Mouse (Mus musculus) embryonic facial prominence, embryonic 14.5 days (tissue): ENCODE results near the gene Sspo. TPM values are rescaled to one million over a fixed set of nuclear protein-coding genes. Genes with fewer than 3 reads are reported as not detected.
A peak's percentile ranks its signal among the peaks of the same experiment; 100 is the strongest.

Source experiments
- ATAC-seq: fragments of 200-750 bp; cut with Nextera tagmentation; 2 replicates; pipeline ENCODE4 v1.8.0; 2017; ENCODE audit warnings: low read depth, moderate number of reproducible peaks, moderate TSS enrichment
- DNase-seq: peaks from one replicate; pipeline ENCODE4 v3.0.0-alpha.2; 2015; ENCODE audit warnings: low spot score
- H3K27ac ChIP-seq: fragments of 300-500 bp; sonication (generic); replicated peaks from 2 replicates; pipeline ENCODE4 v1.5.1; 2014; ENCODE audit warnings: low read depth, mild to moderate bottlenecking, low read length, moderate library complexity
- H3K27me3 ChIP-seq: fragments of 300-500 bp; sonication (generic); replicated peaks from 2 replicates; pipeline ENCODE4 v1.6.1; 2014; ENCODE audit warnings: low read length; ENCODE audit not compliant: control insufficient read depth, insufficient read depth
- H3K36me3 ChIP-seq: fragments of 300-500 bp; sonication (generic); 2 replicates; pipeline ENCODE4 v1.6.1; 2014; ENCODE audit warnings: low read length, mixed read lengths; ENCODE audit not compliant: control insufficient read depth, insufficient read depth
- H3K4me1 ChIP-seq: fragments of 300-500 bp; sonication (generic); 2 replicates; pipeline ENCODE4 v1.6.1; 2014; ENCODE audit warnings: antibody characterized with exemption, low read length; ENCODE audit not compliant: control insufficient read depth, insufficient read depth
- H3K4me2 ChIP-seq: fragments of 300-500 bp; sonication (generic); 2 replicates; pipeline ENCODE4 v1.6.1; 2014; ENCODE audit warnings: low read depth, mild to moderate bottlenecking, low read length, moderate library complexity, mixed read lengths
- H3K4me3 ChIP-seq: fragments of 300-500 bp; sonication (generic); 2 replicates; pipeline ENCODE4 v1.5.1; 2014; ENCODE audit warnings: low read depth, mild to moderate bottlenecking, low read length
- H3K9ac ChIP-seq: fragments of 300-500 bp; sonication (generic); 2 replicates; pipeline ENCODE4 v1.6.1; 2014; ENCODE audit warnings: low read depth, mild to moderate bottlenecking, low read length, moderate library complexity, mixed read lengths
- H3K9me3 ChIP-seq: fragments of 300-500 bp; sonication (generic); 2 replicates; pipeline ENCODE4 v1.6.1; 2016; ENCODE audit warnings: low read length; ENCODE audit not compliant: control insufficient read depth
- WGBS: fragments of 180-500 bp; shearing (Covaris S2); extraction: QIAGEN DNeasy Blood & Tissue Kit; methylation state at CpG from one replicate; pipeline ENCODE4 v1.1.7; 2014; 5-methylcytosine and 5-hydroxymethylcytosine counted together
- polyA plus RNA-seq: library from polyadenylated mRNA; unstranded; fragments of >200 nt; fragmentation: Nextera tagmentation; extraction: Ambion mirVana; gene quantifications from 2 replicates; pipeline ENCODE4 v1.2.1, GENCODE M21; 2014

Sspo gene
- polyA plus RNA-seq, 1 experiment from 2014 or later: 1.1 TPM

DNA sequence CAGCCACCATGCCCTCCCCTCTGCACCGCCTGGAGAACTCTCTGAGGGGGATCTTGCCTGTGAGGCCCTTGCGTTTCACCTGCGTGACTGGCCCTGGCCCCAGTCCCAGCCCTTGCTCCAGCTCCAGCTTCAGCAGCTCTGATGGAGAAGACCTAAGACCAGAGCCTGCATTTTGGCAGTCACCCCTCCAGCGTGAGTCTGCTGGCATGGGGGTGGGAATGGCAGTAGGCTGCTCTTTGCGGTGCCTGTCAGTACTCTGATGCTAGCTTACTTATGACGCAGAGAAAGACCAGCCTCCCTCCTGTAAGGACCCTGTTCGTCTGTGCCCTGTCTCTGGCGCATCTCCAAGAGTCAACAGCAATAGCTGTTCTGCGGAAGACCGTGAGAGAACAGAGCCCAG, 34.9 kb upstream of the Sspo start:
- WGBS: 88% methylated on average over 10 of the region's 10 CpGs
- no peak for DNase-seq
- ATAC-seq: no peak

GRCm38 (mm10) chr6:48414886-48415285, 33.1 kb upstream of the Sspo start:
- WGBS: 86% methylated on average over 1 of the region's 1 CpGs
- H3K4me3 ChIP-seq: no peak overlapping the region
- H3K27ac ChIP-seq: no peak overlapping the region
- H3K36me3 ChIP-seq: peaks cover 81% of the 10 kb centered on the region
- no peak overlapping the region for H3K9ac ChIP-seq
- DNase-seq (no peak), ATAC-seq (no peak)
- H3K9me3 ChIP-seq: no peaks in the 10 kb centered on the region
- no peaks in the 10 kb centered on the region for H3K4me1 ChIP-seq
- no peaks in the 10 kb centered on the region for H3K27me3 ChIP-seq
- H3K4me2 ChIP-seq: no peak overlapping the region

More for the DNA sequence above, 34.9 kb upstream of the Sspo start:
- H3K4me3 ChIP-seq: no peak overlapping the region
- H3K27ac ChIP-seq: no peak overlapping the region
- no peak overlapping the region for H3K9ac ChIP-seq
- H3K27me3 ChIP-seq: no peaks in the 10 kb centered on the region
- H3K36me3 ChIP-seq: peaks cover 99% of the 10 kb centered on the region
- no peaks in the 10 kb centered on the region for H3K9me3 ChIP-seq
- no peak overlapping the region for H3K4me2 ChIP-seq
- H3K4me1 ChIP-seq: no peaks in the 10 kb centered on the region

GRCm38 (mm10) chr6:48415636-48416035, 32.4 kb upstream of the Sspo start:
- no peak overlapping the region for H3K4me2 ChIP-seq
- H3K27me3 ChIP-seq: no peaks in the 10 kb centered on the region
- WGBS: 97% methylated on average over 6 of the region's 7 CpGs
- H3K36me3 ChIP-seq: peaks cover 74% of the 10 kb centered on the region
- H3K4me3 ChIP-seq: no peak overlapping the region
- ATAC-seq (no peak), DNase-seq (no peak)
- no peak overlapping the region for H3K27ac ChIP-seq
- no peaks in the 10 kb centered on the region for H3K9me3 ChIP-seq
- no peaks in the 10 kb centered on the region for H3K4me1 ChIP-seq
- H3K9ac ChIP-seq: no peak overlapping the region

DNA sequence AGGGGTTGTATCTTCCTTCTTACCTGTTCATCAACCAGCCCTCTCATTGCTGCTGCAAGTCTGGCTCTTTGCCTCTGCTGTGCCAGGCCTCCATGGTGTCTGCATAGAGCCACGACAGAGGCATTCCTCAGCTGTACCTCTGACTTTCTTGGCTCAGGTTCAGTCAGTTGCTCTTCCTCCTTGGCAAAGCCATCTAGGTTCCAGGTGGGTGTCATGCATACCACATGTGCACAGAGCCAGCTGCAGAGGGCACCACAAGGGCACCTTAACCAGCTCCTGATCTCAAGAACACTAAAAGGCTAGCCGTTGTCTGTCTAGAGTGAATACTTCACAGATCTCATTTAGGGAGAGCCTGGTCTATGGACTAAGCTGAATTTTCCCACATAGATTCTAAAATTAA, 31.5 kb upstream of the Sspo start:
- no peak overlapping the region for H3K27ac ChIP-seq
- H3K4me1 ChIP-seq: no peaks in the 10 kb centered on the region
- H3K4me2 ChIP-seq: no peak overlapping the region
- H3K36me3 ChIP-seq: peaks cover 65% of the 10 kb centered on the region
- no peak overlapping the region for H3K4me3 ChIP-seq
- WGBS: 70% methylated on average over 2 of the region's 2 CpGs
- no peak overlapping the region for H3K9ac ChIP-seq
- no peaks in the 10 kb centered on the region for H3K9me3 ChIP-seq
- DNase-seq (no peak), ATAC-seq (no peak)
- no peaks in the 10 kb centered on the region for H3K27me3 ChIP-seq

GRCm38 (mm10) chr6:48420647-48421046, 27.4 kb upstream of the Sspo start:
- no peak overlapping the region for H3K9ac ChIP-seq
- H3K4me3 ChIP-seq: no peak overlapping the region
- DNase-seq: peak; percentile 16
- no peak overlapping the region for H3K27ac ChIP-seq
- no peak overlapping the region for H3K4me2 ChIP-seq
- peaks cover 25% of the 10 kb centered on the region for H3K36me3 ChIP-seq
- no peaks in the 10 kb centered on the region for H3K9me3 ChIP-seq
- H3K4me1 ChIP-seq: no peaks in the 10 kb centered on the region
- peak; percentile 20; the same call in 1 of the 2 replicates for ATAC-seq
- no peaks in the 10 kb centered on the region for H3K27me3 ChIP-seq
- WGBS: 20% methylated on average over 2 of the region's 2 CpGs

DNA sequence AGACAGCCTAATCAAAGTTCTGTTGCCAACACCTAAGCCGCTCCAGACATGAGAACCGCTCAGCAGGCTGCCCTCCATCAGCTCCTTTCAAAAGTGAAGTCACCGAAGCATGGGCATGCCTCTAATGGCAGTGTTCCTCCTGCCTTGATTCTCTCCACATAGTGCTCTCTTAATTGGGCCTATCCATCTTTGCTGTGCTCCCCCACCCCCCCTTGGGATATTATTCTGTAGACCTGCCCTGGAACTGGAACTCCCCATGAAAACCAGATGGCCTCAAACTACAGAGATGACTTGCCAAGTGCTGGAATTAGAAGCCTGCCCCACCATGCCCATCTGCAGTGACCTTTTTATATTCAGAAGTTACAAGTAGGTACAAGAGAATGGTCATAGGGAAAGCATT, 24.7 kb upstream of the Sspo start:
- DNase-seq: no peak
- no peaks in the 10 kb centered on the region for H3K4me1 ChIP-seq
- H3K27ac ChIP-seq: no peak overlapping the region
- H3K27me3 ChIP-seq: no peaks in the 10 kb centered on the region
- no peak for ATAC-seq
- no peaks in the 10 kb centered on the region for H3K9me3 ChIP-seq
- no peak overlapping the region for H3K4me2 ChIP-seq
- no peak overlapping the region for H3K9ac ChIP-seq
- WGBS: 76% methylated on average over 3 of the region's 3 CpGs
- H3K4me3 ChIP-seq: no peak overlapping the region
- no peaks in the 10 kb centered on the region for H3K36me3 ChIP-seq

- WGBS: 66% methylated on average over 5 of the region's 5 CpGs
- H3K4me2 ChIP-seq: no peak overlapping the region
- no peak for DNase-seq
- no peaks in the 10 kb centered on the region for H3K9me3 ChIP-seq
- no peak for ATAC-seq
- no peak overlapping the region for H3K27ac ChIP-seq
- H3K36me3 ChIP-seq: no peaks in the 10 kb centered on the region
- H3K4me3 ChIP-seq: no peak overlapping the region
- no peaks in the 10 kb centered on the region for H3K27me3 ChIP-seq
- H3K9ac ChIP-seq: no peak overlapping the region
- no peaks in the 10 kb centered on the region for H3K4me1 ChIP-seq
These were observed 24.0 kb upstream of the Sspo start for GRCm38 (mm10) chr6:48424074-48424473.

- Histone ChIP-seq H3K4me2 (no peak overlapping the region), H3K4me1 (no peaks in the 10 kb centered on the region), H3K9ac (no peak overlapping the region), H3K27me3 (no peaks in the 10 kb centered on the region), H3K9me3 (no peaks in the 10 kb centered on the region), H3K4me3 (no peak overlapping the region), H3K36me3 (no peaks in the 10 kb centered on the region), H3K27ac (no peak overlapping the region)
- DNase-seq (no peak), ATAC-seq (no peak)
- WGBS: 86% methylated on average over 5 of the region's 5 CpGs
These were observed 21.1 kb upstream of the Sspo start for GRCm38 (mm10) chr6:48426956-48427355.

DNA sequence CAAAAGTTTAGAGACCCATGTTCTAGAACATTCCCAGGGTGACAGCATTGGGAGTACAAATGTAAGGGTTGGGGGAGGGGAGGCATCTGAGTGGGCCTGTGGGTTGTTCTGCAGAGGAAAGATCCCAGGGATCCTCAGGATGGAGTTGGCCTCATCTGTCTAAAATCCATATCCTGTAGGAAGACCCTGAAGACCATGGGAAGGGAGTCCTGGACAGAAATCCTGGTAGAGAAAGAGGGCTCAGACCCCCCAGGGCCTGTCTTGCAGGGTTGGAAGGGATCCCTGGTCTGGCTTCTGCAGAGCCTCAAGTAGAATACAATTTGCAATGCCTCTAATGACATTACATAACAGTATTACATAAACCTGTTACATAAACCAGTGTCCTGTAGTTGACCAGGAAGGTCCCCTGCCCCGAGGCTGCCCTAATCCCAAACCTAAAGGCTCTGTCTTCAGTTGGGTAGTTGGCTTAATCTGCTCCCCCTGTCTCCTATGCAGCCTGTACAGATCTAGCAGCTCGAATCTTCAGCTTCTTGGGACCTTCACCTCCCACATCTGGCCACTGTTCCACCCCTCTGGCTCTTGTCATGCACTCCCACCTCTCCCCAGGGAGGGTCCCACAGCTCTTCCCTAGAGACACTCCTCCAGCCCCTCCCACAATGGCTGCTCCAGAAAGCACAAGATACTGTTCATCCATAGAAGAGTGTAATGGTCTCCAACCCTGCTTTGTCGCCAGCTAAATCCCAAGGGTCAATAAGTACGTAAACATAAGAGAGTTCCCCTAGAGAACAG, 19.1 kb upstream of the Sspo start:
- Histone ChIP-seq H3K27me3 (no peaks in the 10 kb centered on the region), H3K9ac (no peak overlapping the region), H3K27ac (no peak overlapping the region), H3K9me3 (no peaks in the 10 kb centered on the region), H3K4me2 (no peak overlapping the region), H3K4me3 (no peak overlapping the region), H3K4me1 (no peaks in the 10 kb centered on the region), H3K36me3 (no peaks in the 10 kb centered on the region)
- DNase-seq (no peak), ATAC-seq (no peak)
- WGBS: 61% methylated on average over 4 of the region's 4 CpGs
